Mouse (Mus musculus): Measurements from ENCODE around the gene Dennd4a.

GRCm38 (mm10) chr9:64918560-64918959 lies 107.4 kb downstream of the Dennd4a start:
- TF ChIP-seq CTCF (conservative IDR thresholded peaks at IDR 0.05 in 1 of 2, IDR thresholded peaks at IDR 0.05 in 1 of 2; ENCODE audit: low read depth in 2 of 2, low read length in 2 of 2) (no peak), EP300 (IDR thresholded peaks at IDR 0.05; ENCODE audit: low read length) (no peak), ZMIZ1 (IDR thresholded peaks at IDR 0.05; ENCODE audit: low read depth, low read length) (no peak), POLR2A (IDR thresholded peaks at IDR 0.05; ENCODE audit: low read depth, low read length) (no peak), JUND (conservative IDR thresholded peaks at IDR 0.05; ENCODE audit: low read depth, low read length) (no peak), USF2 (conservative IDR thresholded peaks at IDR 0.05; ENCODE audit: low read depth, low read length) (no peak)

Data from CH12.LX (cell line).